Mouse (Mus musculus) small intestine, adult 2 months (tissue): ENCODE results near the gene Lin28a.

Source experiments
- CTCF ChIP-seq: fragments of 200-500 bp; IDR thresholded peaks from 2 replicates; pipeline ENCODE4 v1.5.1; 2012; ENCODE audit warnings: low read depth, mild to moderate bottlenecking, control low read depth, inconsistent platforms, low read length, moderate library complexity, mixed read lengths; ENCODE audit not compliant: insufficient replicate concordance, insufficient read length; ENCODE audit errors: extremely low read depth
- POLR2A ChIP-seq: fragments of 200-500 bp; IDR thresholded peaks from 2 replicates; pipeline ENCODE4 v1.6.1; 2012; ENCODE audit warnings: low read depth, mild to moderate bottlenecking, control low read depth, inconsistent platforms, low read length, moderate library complexity

DNA sequence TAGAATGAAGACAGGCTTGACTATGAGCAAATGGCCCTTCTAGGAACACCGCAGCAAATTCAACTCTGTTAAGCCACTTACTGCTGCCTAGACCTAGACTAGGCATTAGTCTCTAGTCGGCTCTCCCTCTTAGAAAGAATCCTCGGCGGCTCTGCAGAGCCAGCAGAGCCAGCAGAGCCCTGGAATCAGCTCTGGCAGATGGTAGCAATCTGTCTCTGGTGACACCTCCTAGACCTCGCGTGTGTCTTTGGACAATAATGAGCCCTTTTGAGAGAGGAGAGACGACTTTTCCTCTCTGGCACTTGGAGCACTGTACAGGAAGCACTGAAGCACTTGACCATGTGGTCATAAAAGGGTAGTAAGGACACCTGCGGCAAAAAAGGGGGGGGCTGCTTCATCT is 46.9 kb downstream of the Lin28a start:
- no peak for TF ChIP-seq CTCF
- TF ChIP-seq POLR2A, result no peak
